Mouse (Mus musculus): ENCODE measurements around the gene Exoc3.

The Exoc3 gene

DNA sequence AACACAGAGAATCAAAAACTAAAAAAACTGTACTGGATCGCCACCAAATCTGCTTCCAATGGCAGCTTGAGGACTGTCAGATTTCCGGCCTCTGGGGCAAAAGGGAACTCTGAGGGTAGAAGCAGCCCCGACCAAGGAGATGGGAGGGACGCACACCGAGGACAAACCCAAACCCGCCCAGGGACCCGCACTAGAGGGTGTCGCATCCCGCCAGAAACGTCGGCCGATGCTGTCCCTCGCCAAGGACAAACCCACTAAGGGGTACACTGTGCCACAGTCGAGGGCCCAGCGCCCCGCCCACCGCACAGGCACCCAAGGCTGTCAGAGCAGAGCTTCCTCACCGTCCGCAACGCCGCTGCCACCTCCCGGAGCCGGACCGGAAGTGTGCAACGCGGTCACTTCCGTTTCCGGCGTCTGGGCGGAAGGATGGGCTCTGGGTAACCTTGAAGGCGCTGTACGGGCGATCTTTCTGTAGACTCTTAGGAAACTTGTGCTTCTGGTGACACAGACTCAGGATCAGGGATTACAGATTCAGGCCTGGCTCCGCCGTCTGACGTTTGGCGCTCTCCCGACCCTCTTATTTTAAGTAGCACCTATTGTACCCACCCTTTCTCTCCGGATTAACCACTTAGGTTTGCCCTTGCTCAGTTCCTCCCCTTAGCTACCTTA, at the start of gene Exoc3:
Exoc3 (minus strand) TSS at position 416 of the 669 bp plus-strand sequence.
- in situ Hi-C loops (cut with MboI, MseI), result no loop called here

DNA sequence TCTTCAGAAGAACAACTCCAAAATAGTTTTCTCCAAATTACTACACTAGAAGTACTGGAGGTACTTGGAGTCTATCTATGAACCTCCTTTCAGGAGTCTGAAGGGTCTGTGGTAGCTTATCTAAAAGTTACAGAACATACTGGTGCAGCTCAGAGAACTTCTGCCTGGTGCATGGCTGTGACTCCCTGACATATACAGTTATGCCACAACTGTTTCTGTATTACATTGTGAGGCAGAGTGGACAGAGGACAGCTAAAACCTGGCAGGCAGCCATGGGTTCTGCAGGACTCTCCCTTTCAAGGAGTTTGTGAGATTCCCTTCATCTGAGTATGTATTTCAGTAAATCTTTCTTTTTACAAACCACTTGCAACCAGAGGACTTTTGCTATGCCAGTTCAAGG, 38.0 kb upstream of the Exoc3 start:
- in situ Hi-C loops (cut with MboI, MseI), result no loop called here

DNA sequence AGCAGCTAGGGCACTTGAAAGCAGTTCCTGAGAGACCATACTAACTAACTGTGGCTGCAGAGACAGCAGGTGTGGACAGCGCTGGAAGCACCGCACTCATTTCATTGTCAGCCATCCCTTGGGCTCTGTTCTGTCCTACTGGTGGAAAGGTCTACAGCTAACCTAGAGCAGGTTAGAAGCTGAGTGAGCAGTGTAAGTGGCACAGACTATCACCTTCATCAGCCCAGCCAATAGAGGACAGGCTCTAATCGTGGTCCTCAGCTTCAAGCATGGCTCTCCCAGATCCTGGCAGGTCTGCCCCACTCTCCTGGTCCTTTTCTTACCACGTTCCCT, 37.3 kb upstream of the Exoc3 start:
- in situ Hi-C loops (cut with MboI, MseI), result no loop called here

DNA sequence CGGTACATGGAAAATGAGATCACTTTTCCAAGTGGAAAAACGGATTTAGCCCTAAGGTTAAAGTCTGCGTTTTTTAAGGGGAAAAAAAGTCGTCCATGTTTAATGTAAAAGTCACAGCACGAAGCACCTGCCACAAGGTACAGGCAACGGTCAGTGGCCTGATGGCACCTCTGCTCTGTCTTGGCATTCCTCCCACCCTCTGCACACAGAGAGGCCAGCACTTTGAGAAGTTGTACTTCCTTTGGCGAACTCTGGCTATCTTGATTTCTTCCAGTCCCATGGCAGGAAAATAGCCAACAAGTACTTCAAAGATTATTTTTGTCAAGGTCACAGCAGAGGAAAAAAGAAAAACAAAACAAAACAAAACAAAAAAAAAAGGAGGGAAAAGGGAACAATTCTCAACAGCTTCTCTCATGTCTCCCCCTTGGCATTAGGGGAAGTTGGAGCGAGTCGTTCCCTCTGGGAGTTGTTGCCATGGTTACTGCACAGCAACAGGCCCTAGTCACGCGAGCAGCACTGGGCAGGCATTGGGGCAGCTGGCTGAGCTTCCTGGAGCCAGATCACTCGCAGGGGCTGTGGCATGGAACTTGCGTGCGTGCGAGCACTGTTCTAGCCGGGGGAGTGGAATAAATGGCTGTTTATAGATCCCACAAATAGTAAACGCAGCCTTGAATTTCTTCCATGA, 36.8 kb upstream of the Exoc3 start:
- in situ Hi-C loops (cut with MboI, MseI), result no loop called here

DNA sequence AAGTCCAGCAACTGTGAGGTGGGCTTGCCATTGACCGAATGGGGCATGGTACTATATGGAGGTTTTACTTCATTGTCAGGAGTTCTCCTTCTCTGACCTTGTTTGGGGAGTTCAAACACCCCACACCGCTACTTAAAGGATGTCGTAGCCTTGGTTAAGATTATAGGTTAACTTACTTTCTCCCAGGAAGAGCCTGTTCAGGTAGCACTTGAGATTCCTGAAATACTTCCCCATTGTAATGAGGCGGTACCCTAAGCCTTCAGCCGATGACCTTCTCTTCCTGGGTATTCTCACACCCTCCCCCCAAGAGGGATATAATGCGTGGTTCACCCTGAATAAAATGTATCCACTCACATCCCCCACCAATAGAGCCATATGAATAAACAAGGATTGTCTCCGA, 29.0 kb upstream of the Exoc3 start:
- in situ Hi-C loops (cut with MboI, MseI), result no loop called here

DNA sequence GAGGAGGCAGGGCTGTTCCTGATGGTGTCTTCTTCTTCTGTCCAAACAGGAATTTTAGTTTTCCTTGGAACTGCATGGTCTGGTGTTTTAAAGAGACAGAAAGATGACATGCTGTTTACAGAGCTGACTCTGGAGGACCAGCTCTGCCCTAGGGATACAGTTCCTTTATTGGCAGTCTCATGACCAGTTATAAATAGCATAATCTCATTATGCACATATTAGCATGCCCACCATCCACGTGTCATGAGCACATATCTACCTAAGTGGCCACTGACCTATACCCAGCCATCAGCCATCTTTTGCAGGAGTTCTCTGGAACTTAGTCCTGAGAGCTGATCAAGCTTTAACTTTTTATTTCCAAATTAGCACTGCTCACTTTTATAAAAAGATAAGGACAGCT, 12.1 kb upstream of the Exoc3 start:
- in situ Hi-C loops (cut with MboI, MseI), result no loop called here

DNA sequence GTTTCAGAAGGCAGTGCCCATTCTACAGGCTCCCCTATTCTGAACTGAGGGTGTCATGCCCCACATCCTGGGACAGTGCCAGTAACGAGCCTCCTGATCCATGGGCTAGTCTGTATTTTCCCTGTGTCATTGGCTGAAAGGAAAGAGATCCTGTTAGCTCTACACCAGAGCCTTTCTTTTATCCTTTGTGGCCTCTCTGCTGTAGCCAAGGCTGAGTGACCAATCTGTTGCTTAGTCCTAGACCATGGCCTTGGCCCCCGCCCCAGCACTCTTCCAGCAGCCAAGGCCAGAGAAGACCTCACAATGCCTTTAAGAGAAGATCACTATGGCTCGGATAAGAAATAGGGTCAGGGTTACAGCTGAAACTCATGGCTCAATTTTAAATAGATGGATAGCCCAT, 9.9 kb upstream of the Exoc3 start:
- in situ Hi-C loops (cut with MboI, MseI), result no loop called here

DNA sequence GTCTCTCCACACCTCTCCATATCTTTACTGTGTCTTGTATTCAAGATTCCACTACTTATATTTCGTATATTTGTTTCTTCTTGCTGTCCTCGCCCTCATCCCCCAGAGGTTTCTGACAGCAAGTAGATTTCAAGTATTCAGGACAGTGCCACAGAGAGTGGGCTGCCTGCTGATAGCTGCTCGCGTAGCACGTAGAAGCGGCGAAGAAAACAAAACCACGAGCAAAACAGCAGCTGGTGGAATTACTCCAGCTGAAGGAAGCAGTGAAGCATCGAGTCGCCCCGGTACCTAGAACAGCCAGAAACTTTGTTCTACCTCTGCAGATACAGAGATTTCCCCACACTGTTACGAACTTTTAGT, 434 bp upstream of the Exoc3 start:
- in situ Hi-C loops (cut with MboI, MseI), result no loop called here

DNA sequence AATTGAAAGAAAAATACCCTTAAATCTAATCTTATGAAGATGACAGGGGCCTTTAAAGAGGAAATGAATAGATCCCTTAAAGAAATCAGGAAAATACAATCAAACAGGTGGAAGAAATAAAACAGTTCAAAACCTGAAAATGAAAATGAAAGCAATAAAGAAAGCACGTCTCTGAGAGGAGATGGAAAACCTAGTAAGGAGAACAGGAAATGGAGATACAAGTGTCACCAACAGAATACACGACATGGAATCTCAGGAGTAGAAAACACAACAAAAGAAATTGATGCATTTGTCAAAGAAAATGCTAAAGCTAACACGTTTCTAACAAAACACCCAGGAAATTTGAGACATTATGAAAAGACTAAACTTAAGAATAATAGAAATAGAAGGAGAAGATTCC, 12.1 kb downstream of the Exoc3 start:
- in situ Hi-C loops (cut with MboI, MseI), result loop anchor here (25.0 kb wide), 1 partner anchor 1916 kb away; no protein-coding TSS in a partner anchor

DNA sequence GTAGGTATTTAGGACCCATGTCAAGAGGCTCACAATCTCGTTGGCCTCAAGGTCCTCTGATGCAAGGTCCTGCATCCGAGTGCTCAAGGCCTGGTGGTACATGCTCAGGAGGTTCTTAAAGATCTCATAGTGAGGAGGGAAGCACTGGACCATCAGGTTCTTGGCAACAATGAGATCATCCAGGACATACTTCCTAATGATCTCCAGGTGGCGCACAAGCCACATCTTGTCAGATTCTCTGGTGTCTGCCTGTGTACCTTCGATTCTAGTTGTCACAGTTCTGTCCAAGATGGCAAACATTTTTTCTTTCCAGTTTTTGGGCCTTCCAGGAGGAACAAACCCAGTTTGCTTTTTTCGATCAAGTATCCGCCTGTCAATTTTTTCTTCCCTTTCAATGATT, 15.9 kb downstream of the Exoc3 start:
- in situ Hi-C loops (cut with MboI, MseI), result loop anchor here (25.0 kb wide), 1 partner anchor 1920 kb away; no protein-coding TSS in a partner anchor

DNA sequence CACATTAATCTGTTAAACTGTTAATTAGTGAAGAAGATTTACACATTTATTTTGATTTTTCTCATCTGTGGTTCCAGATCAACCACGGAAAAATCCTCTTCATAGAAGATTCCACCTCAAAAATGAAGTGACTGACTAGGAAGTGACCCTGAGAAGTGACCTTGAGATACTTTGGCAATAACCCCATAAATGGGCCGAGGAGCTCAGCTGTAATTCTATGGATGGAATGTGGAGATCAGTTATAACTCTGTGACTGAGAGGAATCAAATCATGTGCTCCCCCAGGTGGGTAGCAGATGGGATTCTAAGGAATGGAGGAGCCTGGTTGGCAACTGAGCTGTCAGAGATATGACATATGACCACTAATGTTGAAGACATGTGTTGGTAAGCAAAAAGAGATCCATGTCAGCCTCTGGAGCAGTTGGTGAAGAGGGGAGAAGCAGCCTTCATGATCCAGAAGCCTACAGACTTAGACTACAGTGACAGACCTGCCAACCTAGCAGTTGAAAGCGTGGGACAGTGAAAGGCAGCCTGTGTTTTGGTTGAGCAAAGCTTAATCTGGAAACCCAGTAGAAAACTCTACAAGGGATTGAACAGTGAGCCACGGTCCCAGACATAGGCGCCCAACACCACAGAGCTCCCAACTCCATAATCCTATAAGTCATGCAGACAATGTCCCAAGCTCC, 25.4 kb downstream of the Exoc3 start:
- in situ Hi-C loops (cut with MboI, MseI), result loop anchor here (25.0 kb wide), 1 partner anchor 1929 kb away; no protein-coding TSS in a partner anchor

DNA sequence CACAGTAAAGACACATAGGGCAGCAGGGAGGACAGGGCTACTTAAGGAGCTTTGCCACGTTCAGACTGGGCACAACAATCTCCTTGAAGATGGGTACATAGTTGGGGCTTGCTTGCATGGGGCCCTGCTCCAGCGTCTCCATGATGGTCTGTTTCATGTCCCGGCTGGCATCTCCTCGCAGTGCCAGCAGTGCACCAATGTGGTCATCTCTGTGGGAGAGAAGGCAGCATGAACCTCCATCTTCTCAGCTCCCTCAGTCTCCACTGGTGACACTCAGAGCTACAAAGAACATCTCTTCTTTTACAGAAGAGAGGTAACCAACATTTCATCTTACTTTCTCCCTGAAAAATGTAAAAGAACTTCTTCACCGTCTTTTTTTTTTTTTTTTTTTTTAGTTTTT, 36.5 kb downstream of the Exoc3 start:
- in situ Hi-C loops (cut with MboI, MseI), result no loop called here

DNA sequence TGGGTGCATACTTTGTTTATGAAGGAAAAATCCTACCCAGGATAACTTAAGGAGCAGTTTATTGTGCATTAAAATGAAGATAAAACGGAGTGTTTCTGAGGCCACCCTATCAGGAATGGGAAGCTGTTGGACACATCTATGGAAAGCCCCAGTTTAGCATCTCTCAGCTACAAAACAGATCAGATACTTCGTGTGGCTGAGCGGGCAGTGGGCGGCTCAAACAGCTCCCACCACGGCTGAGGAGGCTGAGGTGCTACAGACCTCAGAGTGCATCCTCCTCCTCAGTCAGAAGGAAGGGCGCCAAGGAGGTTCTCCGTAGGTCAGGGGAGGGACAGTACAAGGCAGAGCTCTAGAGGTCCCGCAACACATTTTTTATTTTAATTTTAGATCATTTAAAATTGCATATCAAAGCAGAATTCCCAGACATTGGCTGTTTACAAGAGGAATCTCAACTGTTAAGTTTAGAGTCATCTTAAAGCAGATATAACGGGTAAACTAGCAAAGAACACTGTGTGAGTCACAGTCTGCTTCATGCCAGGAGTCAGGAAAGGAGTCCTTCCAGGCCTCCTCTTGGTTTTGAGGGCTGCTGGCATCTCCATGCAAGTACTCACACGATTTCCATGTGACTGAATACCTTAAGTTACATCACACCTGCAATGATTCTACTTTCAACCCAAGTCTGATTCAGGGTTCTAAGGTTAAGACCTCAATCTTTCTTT, 38.9 kb downstream of the Exoc3 start:
- in situ Hi-C loops (cut with MboI, MseI), result no loop called here

DNA sequence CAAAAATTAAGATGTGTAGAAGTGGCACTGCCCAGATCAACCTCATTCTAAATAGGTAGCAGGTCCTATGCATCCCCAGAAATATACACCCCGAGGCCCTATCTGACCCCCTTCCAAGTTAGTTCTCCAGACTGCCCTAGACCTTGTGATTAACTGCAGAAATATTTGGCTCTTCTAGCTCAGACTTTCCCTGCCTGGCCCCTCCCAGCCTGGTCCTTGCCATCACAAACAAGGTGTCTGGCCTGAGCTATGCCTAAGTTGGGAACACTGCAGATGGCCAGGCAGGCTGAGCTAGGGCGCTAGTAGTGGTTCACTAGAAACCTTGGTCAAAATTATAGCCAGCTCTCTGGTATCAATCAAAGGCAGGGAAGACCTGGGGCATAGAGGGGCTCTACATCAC, 41.0 kb downstream of the Exoc3 start:
- in situ Hi-C loops (cut with MboI, MseI), result no loop called here

DNA sequence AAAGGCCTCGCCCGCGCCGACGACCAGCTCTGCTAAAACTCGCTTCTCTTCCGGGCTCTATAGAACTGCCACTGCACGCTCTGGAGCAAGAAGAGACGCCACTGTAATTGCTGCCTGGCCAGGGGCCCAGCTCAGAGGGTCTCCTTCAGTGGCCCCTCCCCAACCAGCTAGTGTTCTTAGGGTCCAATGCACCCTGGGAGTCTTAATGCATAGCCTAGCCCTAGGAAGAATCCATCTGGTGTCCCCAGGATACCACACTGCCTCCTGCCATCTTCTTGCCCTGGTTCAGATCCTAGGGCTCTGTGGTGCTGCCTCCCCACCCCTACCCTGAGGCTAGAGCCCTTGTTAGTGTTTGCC, 41.5 kb downstream of the Exoc3 start:
- in situ Hi-C loops (cut with MboI, MseI), result no loop called here

DNA sequence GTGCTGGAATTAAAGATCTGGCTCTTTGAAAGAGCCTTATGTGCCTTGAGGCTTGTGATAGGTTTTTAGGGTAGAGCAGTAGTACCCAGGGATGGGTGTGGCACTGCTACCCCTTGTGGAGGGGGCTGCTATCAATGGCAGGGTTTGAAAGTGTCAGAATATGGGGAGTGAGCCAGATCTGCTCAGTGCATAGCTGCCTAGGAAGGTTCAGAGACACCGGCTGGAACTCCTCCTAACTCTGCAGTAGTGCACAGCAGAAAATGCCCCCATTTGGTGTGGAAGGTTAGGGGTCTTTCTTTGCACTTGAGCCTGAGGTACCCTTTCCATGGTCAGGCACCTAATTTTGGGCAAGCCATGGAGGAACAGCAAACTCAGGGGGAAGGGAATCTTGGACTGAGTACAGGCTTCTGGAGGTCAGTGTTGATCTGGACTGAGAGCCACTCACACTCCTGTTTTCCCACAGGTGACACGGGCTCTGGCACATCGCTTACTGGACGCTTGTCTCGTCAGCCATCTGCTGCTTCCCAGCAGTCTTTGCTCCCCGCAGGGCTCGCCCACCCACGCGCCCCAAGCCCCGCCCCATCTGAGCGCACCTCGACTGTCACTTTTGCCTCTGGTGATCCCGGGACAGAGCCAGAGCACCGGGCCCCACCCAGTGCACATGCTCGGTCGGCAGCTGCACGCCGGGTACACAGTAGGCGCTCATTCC, 42.0 kb downstream of the Exoc3 start:
- in situ Hi-C loops (cut with MboI, MseI), result no loop called here

DNA sequence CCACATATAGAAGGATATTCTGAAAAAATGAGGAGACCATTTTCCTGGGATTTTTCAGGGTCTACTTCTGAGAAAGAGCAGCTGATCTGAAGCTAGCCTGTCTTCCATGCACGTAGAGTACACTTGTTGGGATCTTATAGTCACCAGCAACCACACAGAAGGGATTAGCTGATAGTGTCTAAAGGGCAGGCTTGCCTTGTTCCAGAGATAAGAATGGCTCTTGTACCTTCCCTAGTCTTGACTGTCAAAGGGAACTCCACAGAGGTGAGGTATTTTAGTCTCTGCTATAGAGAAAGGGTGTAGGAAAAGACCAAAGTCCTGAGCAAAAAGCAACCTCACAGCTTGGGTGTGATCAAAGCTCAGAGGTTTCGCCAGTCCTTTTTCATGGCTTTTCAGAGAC, 61.2 kb downstream of the Exoc3 start:
- in situ Hi-C loops (cut with MboI, MseI), result no loop called here

DNA sequence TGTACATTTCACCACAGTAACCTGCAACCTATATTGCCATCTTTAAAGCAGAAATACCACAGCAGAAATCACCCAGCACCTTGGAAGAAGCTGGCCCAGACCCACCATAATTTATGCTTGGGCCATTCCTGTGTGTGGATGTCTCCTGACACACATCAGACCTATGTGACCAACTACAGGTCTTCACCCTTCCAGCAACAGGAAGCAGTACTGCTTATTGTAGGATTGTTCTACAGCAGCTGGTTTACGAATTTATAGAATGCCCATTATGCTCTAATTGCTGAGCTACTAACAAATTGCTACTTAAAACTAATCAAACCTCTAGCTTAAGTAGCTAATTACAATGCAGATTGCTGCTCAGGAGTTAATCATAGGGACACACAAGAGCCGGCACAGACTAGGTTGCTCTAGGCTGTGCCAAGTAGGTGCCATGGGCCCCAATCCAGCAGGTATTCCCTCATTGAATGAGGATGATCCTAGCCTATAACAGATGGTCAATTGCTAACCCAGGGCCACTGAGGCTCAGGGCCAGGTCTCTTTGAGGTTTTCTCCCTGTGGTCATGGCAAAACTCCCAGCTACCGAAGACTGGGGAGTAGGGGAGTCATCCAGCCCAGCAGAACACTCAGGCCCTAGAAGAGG, 62.4 kb downstream of the Exoc3 start:
- in situ Hi-C loops (cut with MboI, MseI), result no loop called here

DNA sequence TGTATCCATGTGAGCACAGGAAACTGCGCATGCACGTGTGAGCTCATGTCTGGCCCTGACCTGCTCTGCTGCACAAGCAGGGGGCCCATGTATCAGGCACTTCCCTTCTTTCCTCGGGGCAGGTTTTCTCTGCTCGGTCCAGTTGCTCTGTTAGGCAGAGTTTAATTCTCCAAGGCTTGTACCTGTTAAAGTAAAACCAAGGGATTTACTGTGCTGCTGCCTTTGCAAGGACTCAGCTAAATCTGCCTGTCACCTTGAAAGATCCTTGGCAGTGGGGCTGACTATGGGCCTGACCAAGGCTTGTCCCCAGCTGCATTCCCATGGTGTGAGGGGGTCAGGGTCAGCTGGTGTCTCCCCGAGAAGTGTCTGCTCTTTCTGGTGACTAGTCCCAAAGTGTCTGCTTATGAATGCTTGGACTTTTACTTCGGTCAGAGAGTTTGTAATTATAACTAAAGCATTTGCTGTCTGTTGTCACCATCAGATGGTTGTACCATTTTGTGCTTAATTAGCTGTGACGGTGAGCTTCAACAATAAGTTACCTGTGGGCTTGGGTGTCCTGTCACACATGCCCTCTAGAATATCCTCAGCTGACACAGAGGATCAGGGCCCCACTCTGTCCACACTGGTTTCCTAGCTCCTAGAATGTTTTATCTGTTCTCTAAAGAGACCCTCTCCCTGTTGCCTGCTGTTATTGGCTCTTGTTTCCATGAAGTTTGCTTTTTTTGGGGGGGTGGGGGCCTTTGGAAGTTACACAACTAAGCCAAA, 64.2 kb downstream of the Exoc3 start:
- in situ Hi-C loops (cut with MboI, MseI), result no loop called here

DNA sequence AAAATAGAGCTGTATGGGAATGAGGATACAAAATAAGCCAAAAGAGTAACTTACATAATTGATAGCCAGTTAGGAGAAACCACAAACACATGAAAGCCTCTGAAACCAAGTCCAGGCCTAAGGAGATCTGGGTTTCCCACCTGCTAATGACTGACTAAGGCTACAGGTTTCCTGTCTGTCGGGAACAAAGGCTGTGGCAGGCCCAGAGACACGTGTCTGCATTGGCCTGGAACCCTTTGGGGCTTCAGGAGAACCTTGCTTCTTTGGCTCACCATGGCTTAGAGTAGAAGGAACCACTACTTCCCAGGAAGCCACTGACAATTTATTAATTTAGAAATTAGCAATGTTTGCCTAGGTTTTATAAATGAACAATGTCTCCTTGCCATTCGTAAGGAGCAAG, 65.2 kb downstream of the Exoc3 start:
- in situ Hi-C loops (cut with MboI, MseI), result no loop called here

DNA sequence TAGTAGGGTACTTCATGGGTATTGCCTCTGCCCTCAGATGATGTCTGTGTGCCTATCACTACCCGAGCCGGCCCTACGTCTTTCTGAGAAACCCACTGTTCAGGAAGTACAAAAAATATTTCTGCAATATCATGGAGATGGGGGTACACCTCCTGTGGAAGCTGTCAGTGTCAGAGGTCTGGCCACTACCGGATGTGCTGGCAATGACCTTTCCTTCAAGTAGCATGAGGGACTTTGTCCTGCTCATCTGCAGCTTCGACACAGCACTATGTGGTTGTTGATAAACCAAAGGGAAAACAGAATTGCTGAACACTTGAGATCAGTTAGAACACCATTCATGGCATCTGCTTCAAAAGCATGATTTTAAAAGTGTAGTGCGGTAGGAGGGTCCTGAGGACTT, 67.7 kb downstream of the Exoc3 start:
- in situ Hi-C loops (cut with MboI, MseI), result no loop called here
